Mouse (Mus musculus) heart, postnatal 10 days (tissue): ENCODE measurements around the gene Gm26602. TPM values are rescaled to one million over a fixed set of nuclear protein-coding genes. Genes with fewer than 3 reads are reported as not detected.

Experiments used
- DNase-seq, 2 experiments: peaks; one replicate each; pipeline ENCODE4 v3.0.0; 2021
- intact Hi-C: fragments of 180-260 bp; cut with DNase I; formaldehyde crosslinking; loops from one replicate; pipeline ENCODE4 v1.15.1; 2025
- microRNA-seq, 2 experiments: library from miRNA; unstranded; fragments of <30 nt; microRNA quantifications; one replicate each; pipeline ENCODE4 v1.2.0; 2022
- total RNA-seq, 2 experiments: library from RNA; stranded (reverse); gene quantifications; 2 replicates each; pipeline ENCODE4 v1.2.3; 2021

The Gm26602 gene
- total RNA-seq, 2 experiments from 2014 or later, result not detected

DNA sequence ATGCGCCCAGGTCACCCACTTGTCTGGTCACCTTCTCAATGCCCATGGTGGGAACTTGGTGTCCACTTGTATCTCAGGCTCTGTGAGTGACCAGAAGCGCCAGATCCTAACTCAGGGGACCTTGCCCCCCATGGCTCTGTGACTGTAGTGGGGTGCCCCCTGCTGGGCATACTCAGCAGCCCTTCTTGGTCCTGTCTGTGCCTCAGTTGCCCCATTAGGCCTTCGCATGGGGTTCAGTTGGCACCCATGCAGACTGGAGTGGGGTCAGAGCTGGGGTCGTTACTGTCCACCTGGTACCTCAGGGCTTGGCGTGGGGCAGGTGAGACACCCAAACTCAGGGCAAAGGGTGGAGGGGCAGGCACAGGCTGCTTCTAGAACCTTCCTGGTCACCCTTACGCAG is 43.3 kb downstream of the Gm26602 start:
- no peak for DNase-seq
- intact Hi-C loops, result no loop called here

DNA sequence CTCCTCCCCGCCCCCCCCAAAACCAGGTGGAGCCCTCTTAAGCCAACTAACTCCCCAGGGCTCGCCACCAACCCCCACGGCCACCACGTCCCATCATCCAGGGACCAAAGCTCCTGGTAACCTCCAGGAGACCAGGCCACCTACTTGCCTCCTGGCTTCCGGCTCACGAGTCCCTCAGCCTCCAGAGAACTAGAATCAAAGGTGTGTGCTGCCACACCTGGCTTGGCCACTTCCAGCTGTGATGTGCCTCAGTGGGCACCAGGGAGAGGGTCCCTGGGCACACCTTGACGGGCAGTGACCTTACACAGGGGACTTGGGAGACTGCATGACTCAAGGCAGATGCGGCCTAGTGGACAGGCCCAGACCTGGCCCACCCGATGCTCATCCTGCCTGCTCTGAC is 45.0 kb downstream of the Gm26602 start:
- no peak for DNase-seq
- intact Hi-C loops, result no loop called here

DNA sequence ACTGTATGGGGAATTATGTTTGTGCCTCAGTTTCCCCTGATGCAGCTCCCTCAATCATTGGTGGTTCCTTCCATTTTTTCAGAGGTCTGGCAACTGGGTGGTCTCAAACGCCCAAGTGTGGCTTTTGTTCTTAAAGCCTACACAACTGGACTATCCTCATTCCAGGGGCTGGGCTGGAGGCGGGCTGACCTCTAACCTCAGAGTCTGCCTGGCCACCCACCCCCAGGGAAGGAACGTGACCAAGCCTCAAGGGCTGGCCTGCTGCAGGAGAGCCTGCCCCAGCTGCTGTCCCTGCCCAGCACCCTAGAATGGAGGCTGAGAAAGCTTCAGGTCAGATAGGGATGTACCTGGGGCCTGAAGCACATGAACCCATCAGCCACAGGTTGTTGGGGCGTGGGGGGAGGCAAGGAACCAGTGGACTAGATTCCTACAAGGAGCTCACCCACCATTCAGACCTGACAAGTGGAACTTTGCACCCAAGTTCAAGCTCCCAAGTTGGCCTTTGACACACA is 46.0 kb downstream of the Gm26602 start:
- DNase-seq, result no peak
- intact Hi-C loops, result no loop called here

DNA sequence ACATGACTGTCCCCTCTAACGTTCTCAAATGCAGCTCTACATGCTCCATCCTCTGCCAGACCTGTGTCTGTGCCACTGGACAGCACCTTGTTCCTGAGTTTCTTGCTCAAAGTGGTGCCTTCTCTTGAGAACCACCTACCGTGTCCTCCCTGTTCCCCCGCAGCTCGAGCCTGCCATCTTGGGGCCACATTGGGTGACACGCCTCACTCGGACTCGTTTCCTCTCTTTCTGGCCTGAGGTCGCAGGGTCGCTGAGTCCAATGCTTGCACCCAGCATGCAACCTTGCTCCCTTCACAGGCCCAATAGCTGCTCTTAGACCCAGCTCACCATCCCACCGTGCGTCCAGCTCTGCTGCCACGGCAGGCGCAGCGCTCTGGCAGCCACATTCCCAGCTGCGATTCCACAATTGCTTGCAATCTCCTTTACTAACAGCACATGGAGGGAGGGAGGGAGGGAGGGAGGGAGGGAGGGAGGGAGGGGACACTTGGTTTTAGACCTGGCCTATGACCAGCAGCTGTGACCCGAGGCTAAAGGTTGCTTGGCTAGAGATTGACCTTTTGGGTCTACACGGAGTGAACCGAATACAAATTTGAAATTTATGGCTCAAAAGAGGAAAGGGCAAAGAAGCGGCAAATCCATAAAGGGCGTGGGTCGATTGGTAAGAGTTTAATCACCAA is 47.6 kb downstream of the Gm26602 start:
- intact Hi-C loops, result loop anchor here (1.0 to 2.0 kb wide), 3 partner anchors 33 to 123 kb away; no protein-coding TSS in a partner anchor
- DNase-seq, result peak; percentile 85 to 92

DNA sequence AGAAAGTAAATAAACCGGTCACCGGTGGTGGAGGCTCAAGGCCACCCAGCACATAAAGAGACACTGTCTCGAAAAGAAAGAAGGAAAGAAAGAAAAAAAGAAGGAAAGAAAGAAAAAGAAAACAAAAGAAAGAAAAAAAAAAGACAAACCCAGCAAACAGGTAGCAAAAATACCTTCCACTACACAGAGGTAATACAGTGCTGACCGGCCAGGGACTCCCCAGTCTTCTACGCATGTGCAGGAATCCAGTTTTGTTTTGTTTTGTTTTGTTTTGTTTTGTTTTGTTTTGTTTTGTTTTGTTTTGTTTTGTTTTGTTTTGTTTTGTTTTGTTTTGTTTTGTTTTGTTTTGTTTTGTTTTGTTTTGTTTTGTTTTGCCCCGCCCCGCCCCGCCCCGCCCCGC is 48.8 kb downstream of the Gm26602 start:
- intact Hi-C loops, result loop anchor here (2.0 kb wide), 1 partner anchor 125 kb away; no protein-coding TSS in a partner anchor
- peak in 1 of 2 experiments; percentile 49 for DNase-seq

DNA sequence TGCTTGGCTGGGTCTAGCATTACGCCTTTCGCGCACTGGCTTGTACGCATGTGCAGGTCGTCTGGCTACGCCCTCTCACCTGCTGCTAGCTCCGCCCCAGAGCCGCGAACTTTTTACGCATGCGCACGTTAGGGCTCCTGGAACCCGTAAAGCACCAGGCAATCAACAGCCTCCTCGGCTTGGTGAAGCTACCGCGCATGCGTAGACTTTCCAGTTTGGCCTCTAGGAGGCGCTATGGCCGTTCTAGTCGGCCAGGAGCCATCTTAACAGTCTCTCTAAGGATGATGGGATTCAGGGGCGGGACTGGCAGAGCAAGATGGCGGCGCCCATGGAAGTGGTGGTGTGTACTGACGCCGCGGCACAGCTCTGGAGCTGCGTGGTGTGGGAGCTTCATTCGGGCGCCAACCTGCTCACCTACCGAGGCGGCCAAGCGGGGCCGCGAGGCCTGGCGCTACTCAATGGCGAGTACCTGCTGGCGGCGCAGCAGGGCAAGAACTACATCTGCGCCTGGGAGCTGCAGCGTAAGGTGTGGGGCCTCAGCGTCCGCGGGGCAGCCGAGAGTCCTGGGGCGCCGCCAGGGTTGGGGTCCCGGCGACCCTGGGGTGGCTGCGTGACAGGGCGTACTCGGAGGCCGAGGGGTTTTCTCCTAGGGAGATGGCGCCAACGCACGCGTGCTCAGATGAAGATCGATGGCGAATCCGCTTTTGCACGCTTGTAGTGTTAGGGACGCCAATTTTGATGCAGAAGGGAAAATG is 49.4 kb downstream of the Gm26602 start, which contains the start of gene Wdr18:
Gene Wdr18, plus strand, starts transcription at position 306 of the 755 bp plus-strand sequence.
- intact Hi-C loops, result loop anchor here (2.0 kb wide), 2 partner anchors 23 to 125 kb away; no protein-coding TSS in a partner anchor
- peak; percentile 100 for DNase-seq

Small RNA genes within 50 kb of the gene (microRNA-seq; reads per million reads assigned to microRNA genes)
- gene Mir6910, result 0 reads per million in 2 experiments

Other genes starting within 250 kb of the Gm26602 start
- gene Madcam1, start 246.3 kb upstream of the Gm26602 start, total RNA-seq, result under 1 TPM; 0.24 to 0.60 TPM
- gene Tpgs1, start 241.5 kb upstream of the Gm26602 start, total RNA-seq, result 10 to 100 TPM; 24.3 to 24.4 TPM
- gene Cdc34, start 228.7 kb upstream of the Gm26602 start, total RNA-seq, result 100 to 1,000 TPM; 152 to 159 TPM
- 1 to 10 TPM; 3.8 to 4.3 TPM for gene Gzmm, start 221.8 kb upstream of the Gm26602 start, total RNA-seq
- gene Bsg, start 206.4 kb upstream of the Gm26602 start, total RNA-seq, result 1,000 to 10,000 TPM; 1,161 to 1,276 TPM
- 10 to 100 TPM; 22.6 to 27.6 TPM for gene Hcn2, start 194.2 kb upstream of the Gm26602 start, total RNA-seq
- gene Polrmt, start 164.3 kb upstream of the Gm26602 start, total RNA-seq, result 10 to 100 TPM; 36.3 to 54.4 TPM
- gene Fgf22, start 155.8 kb upstream of the Gm26602 start, total RNA-seq, result not detected
- 10 to 100 TPM; 31.8 to 34.4 TPM for gene Rnf126, start 143.9 kb upstream of the Gm26602 start, total RNA-seq
- 1 to 10 TPM; 5.8 to 7.4 TPM for gene Fstl3, start 133.6 kb upstream of the Gm26602 start, total RNA-seq
- not detected for gene Prss57, start 119.9 kb upstream of the Gm26602 start, total RNA-seq
- 100 to 1,000 TPM in 1 of 2 experiments, 10 to 100 TPM in 1; 90.8 to 103 TPM for gene Palm, start 117.3 kb upstream of the Gm26602 start, total RNA-seq
- under 1 TPM; 0.22 to 0.30 TPM for gene Misp, start 89.9 kb upstream of the Gm26602 start, total RNA-seq
- 100 to 1,000 TPM; 144 to 145 TPM for gene Ptbp1, start 56.4 kb upstream of the Gm26602 start, total RNA-seq
- under 1 TPM in 1 of 2 experiments, not detected in 1; 0.55 TPM for gene Prtn3, start 36.4 kb upstream of the Gm26602 start, total RNA-seq
- under 1 TPM; 0.53 to 0.89 TPM for gene Plppr3, start 36.2 kb upstream of the Gm26602 start, total RNA-seq
- gene Elane, start 24.6 kb upstream of the Gm26602 start, total RNA-seq, result not detected
- 10 to 100 TPM in 1 of 2 experiments, 1 to 10 TPM in 1; 3.2 to 12.0 TPM for gene Cfd, start 20.0 kb upstream of the Gm26602 start, total RNA-seq
- gene Med16, start 1.9 kb upstream of the Gm26602 start, total RNA-seq, result 10 to 100 TPM; 59.5 to 60.0 TPM
- gene Kiss1r, start 6.1 kb downstream of the Gm26602 start, total RNA-seq, result under 1 TPM; 0.17 to 0.22 TPM
- 10 to 100 TPM; 93.4 to 94.9 TPM for gene R3hdm4, start 10.4 kb downstream of the Gm26602 start, total RNA-seq
- gene Arid3a, start 16.2 kb downstream of the Gm26602 start, total RNA-seq, result 1 to 10 TPM; 3.1 to 3.2 TPM
- 10 to 100 TPM; 22.7 to 23.4 TPM for gene Wdr18, start 49.3 kb downstream of the Gm26602 start, total RNA-seq
- not detected for gene Grin3b, start 59.9 kb downstream of the Gm26602 start, total RNA-seq
- gene Tmem259, start 73.5 kb downstream of the Gm26602 start, total RNA-seq, result 100 to 1,000 TPM; 126 to 132 TPM
- 10 to 100 TPM; 60.3 to 65.6 TPM for gene Cnn2, start 77.7 kb downstream of the Gm26602 start, total RNA-seq
- gene Abca7, start 85.6 kb downstream of the Gm26602 start, total RNA-seq, result 1 to 10 TPM; 7.8 to 8.2 TPM
- gene Arhgap45, start 105.8 kb downstream of the Gm26602 start, total RNA-seq, result 1 to 10 TPM; 5.0 to 6.1 TPM
- gene Polr2e, start 128.9 kb downstream of the Gm26602 start, total RNA-seq, result 10 to 100 TPM; 79.0 to 79.1 TPM
- 100 to 1,000 TPM; 551 to 562 TPM for gene Gpx4, start 136.3 kb downstream of the Gm26602 start, total RNA-seq
- 10 to 100 TPM; 15.1 to 17.6 TPM for gene Sbno2, start 194.7 kb downstream of the Gm26602 start, total RNA-seq
- gene Stk11, start 204.9 kb downstream of the Gm26602 start, total RNA-seq, result 100 to 1,000 TPM; 110 to 112 TPM
- 1,000 to 10,000 TPM; 1,058 to 1,125 TPM for gene Atp5d, start 227.8 kb downstream of the Gm26602 start, total RNA-seq
- gene Cbarp, start 230.0 kb downstream of the Gm26602 start, total RNA-seq, result 1 to 10 TPM; 3.2 to 4.1 TPM
- 100 to 1,000 TPM; 132 to 190 TPM for gene Midn, start 237.4 kb downstream of the Gm26602 start, total RNA-seq